Mouse (Mus musculus) naive thymus-derived CD4-positive, alpha-beta T cell, adult 5 months (primary cell): ENCODE results near the gene Zfp523. TPM values are rescaled to one million over a fixed set of nuclear protein-coding genes. Genes with fewer than 3 reads are reported as not detected.

Experiments used
- polyA plus RNA-seq: library from polyadenylated mRNA; unstranded; fragments of 100-300 nt; shearing (Covaris generic); gene quantifications from one replicate; pipeline ENCODE4 v1.2.1, GENCODE M21; 2017

The Zfp523 gene
- polyA plus RNA-seq, result 10.0 TPM

DNA sequence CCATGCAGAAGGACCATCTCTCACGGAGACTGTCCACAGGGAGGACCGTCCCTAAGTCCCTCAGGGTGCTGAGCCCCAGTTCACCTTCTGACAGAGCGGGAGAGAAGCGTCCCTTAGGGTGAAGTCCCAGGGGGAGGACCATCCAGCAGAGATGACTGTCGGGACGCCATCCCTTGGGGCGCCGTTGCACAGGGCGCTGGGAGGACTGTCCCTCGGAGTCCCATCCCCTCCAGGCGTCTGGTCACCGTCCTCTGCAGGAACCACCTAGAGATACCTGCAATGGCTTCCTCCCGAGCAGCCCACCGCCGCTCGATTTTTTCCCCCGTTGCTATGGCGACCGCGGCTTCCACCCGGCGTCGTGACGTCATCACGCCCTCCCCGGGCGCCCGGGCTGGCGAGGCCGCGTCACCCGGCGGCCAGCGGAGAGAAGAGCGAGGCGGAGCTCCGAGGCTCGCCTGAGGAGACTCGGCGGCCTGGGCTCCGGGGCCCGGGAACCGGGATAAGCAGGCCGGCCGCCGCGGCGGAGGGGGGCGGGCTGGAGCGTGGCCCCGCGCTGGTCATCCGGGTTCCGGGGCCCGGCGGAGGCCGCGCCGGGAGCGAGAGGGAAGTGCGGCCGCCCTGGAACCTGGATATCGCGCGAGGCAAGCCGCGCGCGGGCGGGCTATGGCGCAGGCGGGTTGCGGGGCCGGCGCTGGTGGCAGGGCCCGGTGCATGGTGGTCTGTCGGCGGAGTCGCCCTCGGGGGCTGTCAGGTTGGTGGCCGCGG lies at the start of gene Zfp523:
Gene Zfp523, plus strand, starts transcription at position 355 of the 765 bp plus-strand sequence.

DNA sequence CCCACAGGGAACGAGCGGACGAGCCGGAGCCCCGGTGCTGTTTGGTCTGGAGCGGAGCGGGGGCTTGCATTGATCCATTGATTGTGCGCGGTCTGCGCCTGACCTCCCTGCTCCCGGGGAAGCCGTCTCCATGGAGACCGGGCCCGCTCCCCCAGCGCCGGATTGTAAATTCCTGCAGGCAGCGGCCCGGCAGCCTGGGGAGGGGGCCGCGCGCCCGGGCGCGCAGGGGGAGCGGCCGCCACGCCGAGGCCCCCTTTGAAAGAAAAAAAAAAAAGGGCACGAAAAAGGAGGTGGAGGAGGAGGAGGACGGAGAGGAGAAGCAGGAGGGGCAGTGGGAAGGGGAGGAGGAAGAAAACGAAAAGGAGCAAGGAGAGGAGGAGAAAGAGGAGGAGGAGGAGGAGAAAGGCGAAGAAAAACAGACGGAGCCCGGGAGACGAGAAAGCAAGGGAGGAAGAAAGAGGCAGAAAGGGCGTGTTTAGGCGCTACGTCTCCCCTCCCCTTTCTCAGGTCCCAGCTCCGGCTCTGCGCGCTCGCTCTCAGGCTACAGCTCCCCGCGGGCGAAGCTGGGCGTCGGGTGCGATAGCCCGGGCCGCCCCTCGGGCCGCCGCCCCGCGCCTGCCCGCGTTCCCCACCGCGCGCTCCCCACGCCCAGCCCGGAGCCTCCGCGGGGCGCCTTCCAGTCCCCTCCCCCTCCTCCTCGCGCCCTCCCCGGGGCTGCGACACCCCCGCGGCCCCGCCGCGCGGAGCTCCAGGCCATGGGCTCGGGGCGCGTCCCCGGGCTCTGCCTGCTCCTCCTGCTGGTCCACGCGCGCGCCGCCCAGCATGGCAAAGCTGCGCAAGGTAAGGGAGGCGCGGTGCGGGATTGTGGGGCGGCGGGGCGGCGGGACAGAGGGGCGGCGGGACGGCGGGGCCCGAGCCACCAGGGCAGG lies 34.9 kb upstream of the Zfp523 start, which contains the start of gene Scube3:
Gene Scube3, plus strand, starts transcription at position 371 of the 929 bp plus-strand sequence.

GRCm38 (mm10) chr17:28207591-28208313 lies 30.8 kb downstream of the Zfp523 start, which contains the start of gene Def6:
Gene Def6, plus strand, starts transcription at chr17:28207778.

GRCm38 (mm10) chr17:28232475-28233060 lies 55.6 kb downstream of the Zfp523 start, which contains the start of gene Ppard:
Gene Ppard, plus strand, starts transcription at chr17:28232700.

Other genes starting within 250 kb of the Zfp523 start
- 0.80 TPM for gene Tcp11, start 96.5 kb upstream of the Zfp523 start, polyA plus RNA-seq
- not detected for gene Scube3, start 35.0 kb upstream of the Zfp523 start, polyA plus RNA-seq
- 191 TPM for gene Def6, start 30.6 kb downstream of the Zfp523 start, polyA plus RNA-seq
- gene Ppard, start 55.6 kb downstream of the Zfp523 start, polyA plus RNA-seq, result 9.7 TPM
- gene Fance, start 136.4 kb downstream of the Zfp523 start, polyA plus RNA-seq, result 27.7 TPM
- gene Rpl10a, start 151.3 kb downstream of the Zfp523 start, polyA plus RNA-seq, result 503 TPM
- not detected for gene Tead3, start 173.7 kb downstream of the Zfp523 start, polyA plus RNA-seq
- gene Tulp1, start 188.1 kb downstream of the Zfp523 start, polyA plus RNA-seq, result not detected